Mouse (Mus musculus) limb, embryonic 12.5 days (tissue): ENCODE data around the gene Selplg. TPM values are rescaled to one million over a fixed set of nuclear protein-coding genes. Genes with fewer than 3 reads are reported as not detected.
A peak's percentile ranks its signal among the peaks of the same experiment; 100 is the strongest.
"Not testable (repeated sequence)": the region's sequence is repeated elsewhere in the genome, so short reads cannot be mapped to it uniquely, and the experiment has no call there.

Experiments
- ATAC-seq: fragments of 200-750 bp; cut with Nextera tagmentation; 2 replicates; pipeline ENCODE4 v1.8.0; 2017; ENCODE audit warnings: low read depth, moderate TSS enrichment; ENCODE audit not compliant: insufficient number of reproducible peaks, insufficient read depth, low FRiP score, low TSS enrichment
- H3K27ac ChIP-seq: fragments of 300-500 bp; sonication (generic); 2 replicates; pipeline ENCODE4 v1.5.1; 2016; ENCODE audit warnings: mild to moderate bottlenecking, moderate library complexity
- H3K27me3 ChIP-seq: fragments of 300-500 bp; sonication (generic); 2 replicates; pipeline ENCODE4 v1.6.1; 2016; ENCODE audit warnings: mild to moderate bottlenecking, moderate library complexity
- H3K36me3 ChIP-seq: fragments of 300-500 bp; sonication (generic); 2 replicates; pipeline ENCODE4 v1.6.1; 2016; ENCODE audit warnings: mild to moderate bottlenecking, moderate library complexity
- H3K4me1 ChIP-seq: fragments of 300-500 bp; sonication (generic); replicated peaks from 2 replicates; pipeline ENCODE4 v1.6.1; 2016
- H3K4me2 ChIP-seq: fragments of 300-500 bp; sonication (generic); 2 replicates; pipeline ENCODE4 v1.6.1; 2016; ENCODE audit warnings: mild to moderate bottlenecking, moderate library complexity
- H3K4me3 ChIP-seq: fragments of 300-500 bp; sonication (generic); replicated peaks from 2 replicates; pipeline ENCODE4 v1.5.1; 2016; ENCODE audit warnings: mild to moderate bottlenecking
- H3K9ac ChIP-seq: fragments of 300-500 bp; sonication (generic); replicated peaks from 2 replicates; pipeline ENCODE4 v1.6.1; 2016; ENCODE audit warnings: mild to moderate bottlenecking, moderate library complexity
- H3K9me3 ChIP-seq: fragments of 300-500 bp; sonication (generic); 2 replicates; pipeline ENCODE4 v1.6.1; 2016; ENCODE audit warnings: mild to moderate bottlenecking, moderate library complexity
- WGBS: fragments of 180-500 bp; shearing (Covaris S2); methylation state at CpG from one replicate; pipeline ENCODE4 v1.1.7; 2016; 5-methylcytosine and 5-hydroxymethylcytosine counted together
- polyA plus RNA-seq: library from polyadenylated mRNA; unstranded; fragments of >200 nt; fragmentation: Nextera tagmentation; extraction: Ambion mirVana; gene quantifications from 2 replicates; pipeline ENCODE4 v1.2.1, GENCODE M21; 2016

The Selplg gene
- polyA plus RNA-seq, 1 experiment from 2014 or later = 1.8 TPM

- Histone ChIP-seq H3K4me1 (peaks cover 36% of the 10 kb centered on the region), H3K9me3 (no peaks in the 10 kb centered on the region), H3K9ac (no peak overlapping the region), H3K36me3 (peaks cover 40% of the 10 kb centered on the region), H3K27me3 (no peaks in the 10 kb centered on the region), H3K4me2 (no peak overlapping the region), H3K4me3 (no peak overlapping the region), H3K27ac (0 out of 2 replicates have a peak overlapping the region, but pooled peaks have one; percentile 30)
- WGBS = 79% methylated on average over 5 of the region's 5 CpGs
- ATAC-seq = no peak
Observed at GRCm38 (mm10) chr5:113779569-113779968, 52.9 kb downstream of the Selplg start.

DNA sequence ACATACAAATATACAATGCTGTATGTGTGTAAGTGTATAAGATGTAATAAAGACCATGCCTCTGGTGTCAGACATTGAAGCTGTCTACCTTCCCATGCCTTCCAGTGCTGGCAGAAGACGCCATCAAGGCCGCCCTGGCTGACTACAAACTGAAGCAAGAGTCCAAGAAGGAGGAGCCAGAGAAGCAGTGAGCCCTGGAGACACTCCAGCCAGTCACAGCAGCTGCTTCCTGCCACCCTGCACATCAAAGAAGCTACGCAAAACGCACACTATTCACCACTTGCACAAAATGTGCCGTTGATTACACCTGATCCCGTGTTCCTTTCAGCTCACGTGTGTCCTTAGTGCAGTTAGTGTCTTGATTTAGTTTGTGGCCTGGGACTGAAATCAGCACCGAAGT is 54.7 kb downstream of the Selplg start:
- H3K36me3 ChIP-seq = peaks cover 44% of the 10 kb centered on the region
- not testable (repeated sequence) for ATAC-seq, H3K4me3 ChIP-seq, H3K4me2 ChIP-seq, H3K27ac ChIP-seq, H3K9me3 ChIP-seq, H3K9ac ChIP-seq, H3K27me3 ChIP-seq
- H3K4me1 ChIP-seq = peaks cover 27% of the 10 kb centered on the region
- 84% methylated on average over 8 of the region's 8 CpGs for WGBS

- Histone ChIP-seq H3K36me3 (peaks cover 44% of the 10 kb centered on the region), H3K4me3 (no peak overlapping the region), H3K4me2 (no peak overlapping the region), H3K27me3 (no peaks in the 10 kb centered on the region), H3K9ac (no peak overlapping the region), H3K9me3 (no peaks in the 10 kb centered on the region), H3K4me1 (peaks cover 21% of the 10 kb centered on the region), H3K27ac (no peak overlapping the region)
- WGBS = 88% methylated on average over 8 of the region's 8 CpGs
- ATAC-seq = no peak
Observed at GRCm38 (mm10) chr5:113776896-113777226, 55.6 kb downstream of the Selplg start.

GRCm38 (mm10) chr5:113776128-113776895 is 56.1 kb downstream of the Selplg start:
- H3K4me1 ChIP-seq = peaks cover 16% of the 10 kb centered on the region
- ATAC-seq = no peak

GRCm38 (mm10) chr5:113775585-113775984 is 56.9 kb downstream of the Selplg start:
- WGBS = 91% methylated on average over 10 of the region's 10 CpGs
- H3K4me1 ChIP-seq = peaks cover 9% of the 10 kb centered on the region
- no peak for ATAC-seq
- H3K27me3 ChIP-seq = no peaks in the 10 kb centered on the region
- H3K4me2 ChIP-seq = no peak overlapping the region
- H3K4me3 ChIP-seq = no peak overlapping the region
- no peak overlapping the region for H3K9ac ChIP-seq
- no peak overlapping the region for H3K27ac ChIP-seq
- H3K36me3 ChIP-seq = peaks cover 44% of the 10 kb centered on the region
- no peaks in the 10 kb centered on the region for H3K9me3 ChIP-seq

More at GRCm38 (mm10) chr5:113776128-113776895, 56.1 kb downstream of the Selplg start:
- Histone ChIP-seq H3K9ac (no peak overlapping the region), H3K36me3 (peaks cover 44% of the 10 kb centered on the region), H3K9me3 (no peaks in the 10 kb centered on the region), H3K27ac (no peak overlapping the region), H3K27me3 (no peaks in the 10 kb centered on the region), H3K4me2 (no peak overlapping the region), H3K4me3 (no peak overlapping the region)
- WGBS = 92% methylated on average over 15 of the region's 15 CpGs

DNA sequence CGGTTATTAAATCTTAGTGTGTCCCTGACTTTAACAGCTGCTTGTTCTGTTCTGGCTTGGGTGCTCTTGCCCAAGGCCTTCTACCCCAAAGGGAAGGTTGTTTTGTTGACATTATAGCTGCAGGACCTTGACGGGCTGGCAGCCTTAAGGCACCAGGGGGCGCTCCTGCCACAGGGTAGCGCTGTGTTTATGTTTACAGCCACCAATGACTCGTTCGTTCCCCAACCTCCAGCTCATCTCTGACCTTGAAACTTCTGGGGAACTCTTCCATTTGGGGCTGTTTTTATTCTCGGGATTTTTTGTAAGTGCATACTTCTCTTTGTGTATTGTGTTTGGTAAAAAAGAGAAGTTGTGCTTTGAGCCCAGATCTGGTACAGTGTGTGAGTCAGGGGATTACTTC is 58.8 kb downstream of the Selplg start:
- peak overlapping the region; percentile 95 for H3K4me2 ChIP-seq
- H3K27ac ChIP-seq = no peak overlapping the region
- ATAC-seq = no peak
- H3K36me3 ChIP-seq = peaks cover 47% of the 10 kb centered on the region
- H3K4me1 ChIP-seq = peaks cover 19% of the 10 kb centered on the region
- H3K9ac ChIP-seq = peak overlapping the region; percentile 72; the same call in 1 of the 2 replicates
- 2% methylated on average over 7 of the region's 7 CpGs for WGBS
- H3K4me3 ChIP-seq = peak overlapping the region; percentile 99
- H3K27me3 ChIP-seq = no peaks in the 10 kb centered on the region
- no peaks in the 10 kb centered on the region for H3K9me3 ChIP-seq

GRCm38 (mm10) chr5:113772905-113773519 is 59.4 kb downstream of the Selplg start:
- under 1% methylated on average over 37 of the region's 38 CpGs for WGBS
- H3K27ac ChIP-seq = peak overlapping the region; percentile 97
- H3K36me3 ChIP-seq = peaks cover 47% of the 10 kb centered on the region
- peak overlapping the region; percentile 99 for H3K4me3 ChIP-seq
- peak overlapping the region; percentile 72 for H3K9ac ChIP-seq
- no peaks in the 10 kb centered on the region for H3K27me3 ChIP-seq
- H3K4me1 ChIP-seq = peaks cover 19% of the 10 kb centered on the region
- ATAC-seq = peak; percentile 48
- no peaks in the 10 kb centered on the region for H3K9me3 ChIP-seq
- peak overlapping the region; percentile 95 for H3K4me2 ChIP-seq

DNA sequence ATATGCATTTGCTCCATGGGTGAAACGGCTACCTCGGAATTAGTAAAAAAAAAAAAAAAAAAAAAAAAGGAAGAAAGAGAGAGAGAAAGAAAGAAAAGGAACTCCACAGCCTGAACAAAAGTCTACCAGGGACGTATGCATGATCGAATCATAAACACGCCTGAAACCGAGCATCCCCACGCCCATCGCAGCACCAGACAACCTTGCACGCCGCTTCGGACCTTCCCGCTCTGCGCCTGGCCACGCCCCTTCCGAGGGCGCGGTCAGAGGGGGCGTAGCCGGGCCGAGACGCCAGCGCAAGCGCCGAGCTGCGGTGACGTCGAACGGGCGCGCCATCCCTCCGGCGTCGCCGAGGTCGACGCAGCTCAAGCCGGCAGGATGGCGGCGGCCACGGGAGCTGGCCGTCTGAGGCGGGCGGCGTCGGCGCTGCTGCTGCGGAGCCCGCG is 60.0 kb downstream of the Selplg start, which contains the start of the genes Sart3 and Iscu:
Gene Sart3 (minus strand): TSS at position 61 of the 446 bp plus-strand sequence.
Gene Iscu (plus strand): TSS at position 299 of the 446 bp plus-strand sequence.
- under 1% methylated on average over 49 of the region's 49 CpGs for WGBS
- Histone ChIP-seq H3K4me3 (peak within 1 kb of the TSS; percentile 99), H3K9ac (peak within 1 kb of the TSS; percentile 95), H3K4me1 (peaks cover 19% of the 10 kb centered on the region), H3K9me3 (no peaks in the 10 kb centered on the region), H3K27ac (peak within 1 kb of the TSS; percentile 97), H3K4me2 (peak within 1 kb of the TSS; percentile 95), H3K36me3 (peaks cover 47% of the 10 kb centered on the region), H3K27me3 (no peaks in the 10 kb centered on the region)
- peak; percentile 83 for ATAC-seq

DNA sequence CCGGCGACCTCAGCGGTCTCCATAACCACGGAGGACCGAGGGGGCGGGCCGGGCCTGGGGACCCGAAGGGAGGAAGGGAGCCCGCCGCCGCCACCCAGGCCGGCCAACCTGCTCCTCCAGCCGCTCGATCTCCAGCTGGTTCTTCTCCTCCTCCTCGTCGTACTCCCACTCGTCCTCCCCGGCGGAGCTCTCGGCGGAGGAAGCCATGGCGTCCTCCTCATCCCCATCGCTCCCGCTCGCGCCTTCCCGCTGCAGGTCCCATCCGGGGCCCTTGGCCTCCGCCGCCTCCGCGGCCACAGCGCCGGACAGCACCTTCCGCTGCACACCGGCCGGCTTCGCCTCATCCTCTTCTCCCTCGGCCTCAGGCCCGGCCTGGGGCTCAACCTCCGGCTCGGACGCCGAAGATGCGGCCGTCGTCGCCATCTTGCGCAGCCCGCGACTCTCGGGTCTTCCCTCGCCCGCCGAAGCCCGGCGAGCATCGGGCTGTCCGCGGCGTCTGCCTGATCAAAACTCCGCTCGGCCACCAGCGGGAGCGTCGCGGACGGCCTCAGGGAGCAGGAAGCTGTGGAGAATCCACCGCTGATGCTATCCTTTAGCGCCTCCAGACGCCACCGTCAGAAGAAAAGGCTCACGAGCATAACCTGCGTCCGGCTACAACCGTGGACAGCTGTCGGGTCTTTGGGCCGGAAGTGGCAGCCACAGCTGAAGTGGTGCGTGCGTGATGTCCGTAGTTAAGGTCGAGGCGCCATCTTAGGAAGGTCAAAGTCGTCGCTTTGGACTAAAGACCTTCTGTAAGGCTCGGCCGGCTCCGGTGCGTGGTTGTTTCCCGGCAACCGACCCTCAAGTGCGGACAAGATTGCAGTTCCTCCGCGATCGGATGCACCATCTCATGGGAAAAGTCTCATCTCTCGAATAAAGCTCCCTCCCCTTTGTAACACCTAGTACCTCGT is 61.0 kb downstream of the Selplg start:
- H3K27ac ChIP-seq = peak overlapping the region; percentile 97
- peaks cover 19% of the 10 kb centered on the region for H3K4me1 ChIP-seq
- under 1% methylated on average over 97 of the region's 97 CpGs for WGBS
- no peaks in the 10 kb centered on the region for H3K27me3 ChIP-seq
- H3K9ac ChIP-seq = peak overlapping the region; percentile 95
- peak overlapping the region; percentile 95 for H3K4me2 ChIP-seq
- peaks cover 47% of the 10 kb centered on the region for H3K36me3 ChIP-seq
- no peaks in the 10 kb centered on the region for H3K9me3 ChIP-seq
- peak overlapping the region; percentile 99 for H3K4me3 ChIP-seq
- 0 out of 2 replicates have a peak, but pooled peaks have one; percentile 39 for ATAC-seq

- H3K4me1 ChIP-seq = peaks cover 19% of the 10 kb centered on the region
- H3K36me3 ChIP-seq = peaks cover 45% of the 10 kb centered on the region
- H3K9me3 ChIP-seq = no peaks in the 10 kb centered on the region
- H3K9ac ChIP-seq = no peak overlapping the region
- ATAC-seq = no peak
- H3K4me2 ChIP-seq = no peak overlapping the region
- no peaks in the 10 kb centered on the region for H3K27me3 ChIP-seq
- H3K4me3 ChIP-seq = no peak overlapping the region
- H3K27ac ChIP-seq = no peak overlapping the region
- 93% methylated on average over 8 of the region's 8 CpGs for WGBS
Observed at GRCm38 (mm10) chr5:113768806-113769205, 63.6 kb downstream of the Selplg start.
